Mouse (Mus musculus) spleen, adult 2 months (tissue): ENCODE measurements around the gene Acvr1. TPM values are rescaled to one million over a fixed set of nuclear protein-coding genes. Genes with fewer than 3 reads are reported as not detected.

Experiments used
- DNase-seq, 2 experiments: peaks; one replicate each; pipeline versions ENCODE4 v3.0.0 to v3.0.0-alpha.2; 2012 to 2021; ENCODE audit warnings: low spot score in 2 of 2, low read depth in 1 of 2
- H3K27ac ChIP-seq: fragments of 200-500 bp; 2 replicates; pipeline ENCODE4 v1.5.1; 2012; ENCODE audit warnings: low read length, inconsistent platforms; ENCODE audit not compliant: insufficient read depth
- H3K27me3 ChIP-seq: fragments of 200-500 bp; 2 replicates; pipeline ENCODE4 v1.6.1; 2012; ENCODE audit warnings: mild to moderate bottlenecking, moderate library complexity, low read length, inconsistent platforms; ENCODE audit not compliant: control insufficient read depth, insufficient read depth
- H3K36me3 ChIP-seq: fragments of 200-500 bp; 2 replicates; pipeline ENCODE4 v1.6.1; 2012; ENCODE audit warnings: mild to moderate bottlenecking, low read length, inconsistent platforms; ENCODE audit not compliant: control insufficient read depth, insufficient read depth
- H3K4me1 ChIP-seq: fragments of 200-500 bp; 2 replicates; pipeline ENCODE4 v1.6.1; 2011; ENCODE audit warnings: inconsistent platforms; ENCODE audit not compliant: control insufficient read depth, insufficient read depth, insufficient read length
- H3K4me3 ChIP-seq: fragments of 200-500 bp; 2 replicates; pipeline ENCODE4 v1.5.1; 2011; ENCODE audit warnings: mild to moderate bottlenecking, inconsistent platforms; ENCODE audit not compliant: insufficient read depth, insufficient read length; ENCODE audit errors: extremely low read depth
- CTCF ChIP-seq: fragments of 200-500 bp; IDR thresholded peaks from 2 replicates; pipeline ENCODE4 v1.5.1; 2011; ENCODE audit warnings: mild to moderate bottlenecking, inconsistent platforms; ENCODE audit not compliant: insufficient read depth, insufficient read length, insufficient replicate concordance; ENCODE audit errors: extremely low read depth
- POLR2A ChIP-seq: fragments of 200-500 bp; IDR thresholded peaks from 2 replicates; pipeline ENCODE4 v1.6.1; 2011; ENCODE audit warnings: low read depth, low read length, inconsistent platforms
- WGBS: fragments of 180-500 bp; shearing (Covaris S2); methylation state at CpG from one replicate; pipeline ENCODE4 v1.1.7; 2018; 5-methylcytosine and 5-hydroxymethylcytosine counted together
- polyA plus RNA-seq: library from polyadenylated mRNA; depleted of rRNA; stranded (reverse); fragments of >200 nt; gene quantifications from 2 replicates; pipeline ENCODE4 v1.2.3, GENCODE M21; 2012

Gene Acvr1
- polyA plus RNA-seq, 1 experiment: 1.8 TPM

DNA sequence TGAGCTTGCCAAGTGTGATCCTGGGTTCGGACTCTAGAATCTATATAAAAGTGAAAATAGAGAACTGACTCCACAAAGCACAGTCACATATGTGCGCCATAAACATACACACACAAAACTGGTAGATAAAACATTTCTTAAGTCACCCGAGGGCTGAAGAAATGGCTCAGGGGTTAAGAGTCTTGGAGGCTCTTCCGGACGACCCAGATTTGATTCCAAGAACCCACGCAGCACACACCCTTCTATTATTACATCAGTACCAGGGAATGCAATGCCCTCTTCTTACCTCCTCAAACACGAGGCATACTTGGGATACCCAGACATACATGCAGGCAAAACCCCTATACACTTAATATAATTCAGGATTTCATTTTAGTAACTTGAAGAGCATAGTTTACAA lies 97.1 kb downstream of the Acvr1 start, which contains the start of gene Gm17409:
Gene Gm17409, plus strand, starts transcription at position 301 of the 400 bp plus-strand sequence.
- H3K4me3 ChIP-seq: no peak within 1 kb of the TSS
- TF ChIP-seq POLR2A (no peak), CTCF (no peak)
- no peaks in the 10 kb centered on the region for H3K36me3 ChIP-seq
- no peaks in the 10 kb centered on the region for H3K4me1 ChIP-seq
- 93% methylated on average over 7 of the region's 7 CpGs for WGBS
- no peak for DNase-seq
- H3K27me3 ChIP-seq: no peaks in the 10 kb centered on the region
- H3K27ac ChIP-seq: no peak within 1 kb of the TSS

- Histone ChIP-seq H3K4me1 (no peaks in the 10 kb centered on the region), H3K27me3 (no peaks in the 10 kb centered on the region), H3K36me3 (no peaks in the 10 kb centered on the region), H3K4me3 (no peak overlapping the region), H3K27ac (no peak overlapping the region)
- DNase-seq: peak in 1 of 2 experiments; percentile 8
- no peak for TF ChIP-seq POLR2A
- peak; percentile 25; the same call in 1 of the 2 replicates for TF ChIP-seq CTCF
- 92% methylated on average over 14 of the region's 14 CpGs for WGBS
These were observed 108.1 kb downstream of the Acvr1 start for GRCm38 (mm10) chr2:58458820-58459371.

GRCm38 (mm10) chr2:58457488-58457865 lies 109.5 kb downstream of the Acvr1 start:
- Histone ChIP-seq H3K27ac (no peak overlapping the region), H3K4me3 (no peak overlapping the region), H3K36me3 (no peaks in the 10 kb centered on the region), H3K27me3 (no peaks in the 10 kb centered on the region), H3K4me1 (no peaks in the 10 kb centered on the region)
- WGBS: 92% methylated on average over 5 of the region's 5 CpGs
- TF ChIP-seq CTCF (no peak), POLR2A (no peak)
- DNase-seq: no peak

DNA sequence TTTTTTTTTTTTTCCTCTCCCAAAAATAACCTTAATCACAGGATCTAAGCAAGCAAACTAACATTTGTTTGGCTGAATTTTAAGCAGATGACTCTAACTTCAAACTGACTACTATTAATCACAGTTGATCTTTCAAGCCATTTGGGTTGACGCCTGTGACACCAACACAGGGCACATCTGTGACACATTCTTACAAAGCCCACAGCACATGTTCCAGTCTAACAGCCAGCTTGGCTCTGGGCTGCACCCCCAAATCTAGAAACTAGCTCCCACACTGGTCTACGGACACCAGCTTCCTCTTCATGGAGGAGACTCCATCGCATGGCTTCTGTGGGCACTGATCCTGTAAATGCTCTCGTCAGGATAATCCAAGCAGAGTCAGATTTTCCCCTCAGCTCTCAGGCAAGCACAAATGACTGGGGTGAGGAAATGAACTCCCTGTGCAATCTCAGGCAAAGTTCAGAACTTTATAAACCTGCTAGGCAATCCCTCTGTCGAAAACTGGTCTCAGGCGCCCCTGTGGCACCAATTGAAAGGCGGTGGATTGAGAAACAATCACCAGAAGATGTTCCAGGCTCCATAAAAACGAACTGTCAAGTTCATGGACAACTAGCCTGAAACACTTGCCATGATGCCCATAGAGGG lies 110.0 kb downstream of the Acvr1 start:
- Histone ChIP-seq H3K27ac (no peak overlapping the region), H3K4me3 (no peak overlapping the region), H3K36me3 (no peaks in the 10 kb centered on the region), H3K4me1 (no peaks in the 10 kb centered on the region), H3K27me3 (no peaks in the 10 kb centered on the region)
- 91% methylated on average over 8 of the region's 8 CpGs for WGBS
- TF ChIP-seq POLR2A: no peak
- no peak for TF ChIP-seq CTCF
- DNase-seq: no peak

- 94% methylated on average over 16 of the region's 16 CpGs for WGBS
- no peaks in the 10 kb centered on the region for H3K4me1 ChIP-seq
- H3K27me3 ChIP-seq: no peaks in the 10 kb centered on the region
- H3K4me3 ChIP-seq: no peak overlapping the region
- no peak overlapping the region for H3K27ac ChIP-seq
- TF ChIP-seq CTCF: no peak
- no peak for TF ChIP-seq POLR2A
- H3K36me3 ChIP-seq: no peaks in the 10 kb centered on the region
- no peak for DNase-seq
These were observed 112.7 kb downstream of the Acvr1 start for GRCm38 (mm10) chr2:58454095-58454865.

DNA sequence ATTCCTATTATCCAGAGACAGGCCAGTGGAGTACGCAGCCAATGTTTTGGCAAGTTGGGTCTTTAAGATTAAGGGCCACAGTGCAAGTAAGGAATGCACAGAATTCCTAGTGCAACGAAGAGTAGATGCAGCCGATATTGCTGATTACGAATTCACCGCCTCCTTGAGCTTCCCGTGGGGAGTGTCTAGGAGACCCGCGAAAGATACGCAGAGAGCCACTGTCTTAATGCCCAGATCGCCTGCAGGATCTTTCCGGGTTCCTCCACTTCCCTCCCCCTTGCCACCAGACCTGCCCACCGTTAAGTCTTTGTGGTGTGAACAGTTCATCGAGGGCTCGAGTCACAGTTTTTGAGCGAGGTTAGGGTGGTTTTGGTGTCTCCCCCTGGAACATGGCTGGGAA lies 120.0 kb downstream of the Acvr1 start:
- Histone ChIP-seq H3K27ac (no peak overlapping the region), H3K36me3 (no peaks in the 10 kb centered on the region), H3K27me3 (no peaks in the 10 kb centered on the region), H3K4me1 (no peaks in the 10 kb centered on the region), H3K4me3 (no peak overlapping the region)
- WGBS: 95% methylated on average over 15 of the region's 15 CpGs
- no peak for TF ChIP-seq CTCF
- DNase-seq: no peak

- H3K27me3 ChIP-seq: no peaks in the 10 kb centered on the region
- H3K27ac ChIP-seq: no peak overlapping the region
- H3K36me3 ChIP-seq: no peaks in the 10 kb centered on the region
- H3K4me3 ChIP-seq: no peak overlapping the region
- no peaks in the 10 kb centered on the region for H3K4me1 ChIP-seq
- no peak for TF ChIP-seq CTCF
- TF ChIP-seq POLR2A: no peak
- 74% methylated on average over 4 of the region's 4 CpGs for WGBS
- DNase-seq: no peak
These were observed 123.8 kb downstream of the Acvr1 start for GRCm38 (mm10) chr2:58443163-58443562.
